Mouse (Mus musculus) A20 (cell line): ENCODE results near the gene Cald1.

Source experiments
- DNase-seq: peaks from one replicate; pipeline ENCODE4 v3.0.0-alpha.2; 2011; ENCODE audit warnings: low read depth, low spot score

The Cald1 gene

GRCm38 (mm10) chr6:34754448-34754847 lies 156.1 kb downstream of the Cald1 start:
- peak; percentile 70 for DNase-seq

DNA sequence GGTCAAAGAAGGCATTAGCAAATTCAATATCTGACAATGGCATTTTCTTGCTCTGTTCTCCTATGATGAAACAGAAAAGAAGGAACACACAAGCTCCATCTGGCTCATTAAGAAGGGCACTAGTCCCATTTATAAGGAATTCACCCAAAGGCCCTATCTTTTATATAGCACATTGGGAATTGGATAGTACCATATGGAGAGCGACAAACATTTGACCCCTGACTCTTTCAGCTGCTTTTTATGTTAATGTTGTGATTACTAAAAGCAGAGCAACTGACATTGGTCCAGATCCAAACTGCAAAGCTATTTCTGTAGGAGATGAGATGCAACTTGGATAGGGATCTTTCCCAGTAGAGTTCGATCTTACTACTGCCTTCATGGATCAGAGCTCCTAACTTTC lies 160.0 kb downstream of the Cald1 start:
- no peak for DNase-seq

DNA sequence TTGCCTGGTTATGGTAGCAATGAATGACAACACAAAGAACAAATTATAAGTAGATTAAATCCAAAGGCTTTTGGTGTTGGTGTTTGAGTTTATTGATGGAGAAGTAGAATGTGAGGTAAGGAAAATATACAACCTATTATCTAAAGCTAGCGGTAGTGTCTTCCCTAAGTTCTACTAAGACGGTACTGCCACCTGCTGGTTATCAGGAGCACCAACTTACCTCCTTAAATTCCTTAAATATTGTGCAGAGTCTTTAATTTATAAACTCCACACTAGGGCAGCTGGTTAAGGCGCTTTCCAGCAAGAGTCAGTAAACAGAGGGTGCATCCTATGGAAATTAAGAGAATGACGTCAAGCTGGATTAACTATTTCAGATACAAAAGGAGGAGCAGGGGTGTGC lies 161.7 kb downstream of the Cald1 start:
- peak; percentile 66 for DNase-seq

DNA sequence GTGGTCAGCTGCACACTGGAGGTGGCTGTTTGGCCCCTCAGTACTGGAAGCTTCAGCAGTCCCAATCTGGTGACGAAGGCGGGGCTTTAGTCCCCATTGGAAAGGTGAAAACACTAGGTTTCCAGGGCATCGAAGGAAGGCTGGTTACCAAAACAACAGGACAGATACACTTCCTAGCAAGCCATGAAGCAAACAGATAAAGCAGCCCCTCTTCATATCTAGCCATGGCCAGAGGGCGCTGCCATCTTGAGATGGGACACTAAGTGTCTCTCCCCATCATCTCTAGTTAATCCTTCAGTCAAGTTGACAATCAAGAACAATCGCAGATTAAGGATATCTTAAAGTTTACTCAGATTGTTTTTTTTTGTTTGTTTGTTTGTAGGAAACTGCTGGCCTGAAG lies 167.4 kb downstream of the Cald1 start:
- DNase-seq = no peak

- DNase-seq = no peak
Observed at GRCm38 (mm10) chr6:34769984-34770383, 171.7 kb downstream of the Cald1 start.

DNA sequence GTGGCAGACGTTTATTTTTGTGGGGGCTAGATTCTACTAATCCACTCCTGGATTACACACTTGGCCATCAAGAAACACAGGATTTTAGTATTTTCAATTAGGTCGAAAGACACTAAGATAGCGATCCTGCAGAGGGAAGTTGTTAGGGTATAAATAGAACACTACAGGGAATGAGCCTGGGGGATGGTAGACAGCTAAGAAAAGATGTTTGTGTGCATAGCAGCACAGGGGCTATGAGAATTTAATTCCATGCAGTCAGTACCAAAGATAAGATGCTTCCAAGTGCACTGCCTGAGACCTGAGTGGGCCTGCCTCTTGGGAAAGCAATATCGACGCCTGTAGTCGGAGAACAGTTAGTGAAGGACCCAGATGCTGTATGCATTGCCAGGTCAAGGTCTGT lies 172.2 kb downstream of the Cald1 start:
- no peak for DNase-seq

DNA sequence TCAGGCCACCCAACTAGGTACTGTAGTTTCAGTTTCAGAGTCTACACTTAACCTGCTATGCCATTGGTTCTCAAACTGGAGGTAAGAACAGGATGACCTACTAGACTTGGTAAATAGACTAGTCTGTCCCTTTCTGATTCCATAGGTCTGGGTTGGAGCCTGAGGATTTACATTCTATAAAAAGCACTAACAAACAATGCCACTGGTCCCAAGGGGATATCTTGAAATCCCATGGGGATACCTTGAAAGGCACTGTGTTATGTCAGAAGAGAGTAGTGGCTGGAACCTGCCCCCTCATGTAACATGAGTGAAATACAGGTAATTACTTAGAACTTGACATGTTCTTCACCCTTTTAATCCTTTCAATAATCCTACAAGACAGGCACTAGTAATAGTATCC lies 178.1 kb downstream of the Cald1 start:
- DNase-seq = peak; percentile 42

DNA sequence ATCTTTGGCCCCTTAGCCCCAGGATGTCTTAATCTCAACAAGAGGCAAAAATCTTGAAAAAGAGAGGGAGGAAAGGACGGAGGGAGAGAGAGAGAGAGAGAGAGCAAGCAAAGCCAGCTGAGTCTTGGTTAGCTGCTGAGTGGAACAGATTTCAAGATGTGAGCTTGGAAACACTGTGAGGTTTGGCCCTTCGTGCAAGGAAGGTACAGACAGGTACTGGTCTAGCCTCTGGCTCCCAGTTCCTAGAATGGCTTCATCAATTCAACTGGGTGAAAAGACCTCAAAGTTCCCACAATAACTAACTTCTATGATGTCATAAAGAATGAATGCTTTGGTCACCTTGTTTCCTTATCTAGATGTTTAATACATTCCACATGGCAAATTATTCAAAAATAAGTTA lies 178.8 kb downstream of the Cald1 start:
- DNase-seq = no peak

- peak; percentile 32 for DNase-seq
Observed at GRCm38 (mm10) chr6:34777981-34778668, 179.8 kb downstream of the Cald1 start.

GRCm38 (mm10) chr6:34780231-34780942 lies 182.1 kb downstream of the Cald1 start, which contains the start of gene Agbl3:
Gene Agbl3, plus strand, starts transcription at chr6:34780432.
- DNase-seq = peak; percentile 98

GRCm38 (mm10) chr6:34780943-34781289 lies 182.6 kb downstream of the Cald1 start:
- DNase-seq = no peak

DNA sequence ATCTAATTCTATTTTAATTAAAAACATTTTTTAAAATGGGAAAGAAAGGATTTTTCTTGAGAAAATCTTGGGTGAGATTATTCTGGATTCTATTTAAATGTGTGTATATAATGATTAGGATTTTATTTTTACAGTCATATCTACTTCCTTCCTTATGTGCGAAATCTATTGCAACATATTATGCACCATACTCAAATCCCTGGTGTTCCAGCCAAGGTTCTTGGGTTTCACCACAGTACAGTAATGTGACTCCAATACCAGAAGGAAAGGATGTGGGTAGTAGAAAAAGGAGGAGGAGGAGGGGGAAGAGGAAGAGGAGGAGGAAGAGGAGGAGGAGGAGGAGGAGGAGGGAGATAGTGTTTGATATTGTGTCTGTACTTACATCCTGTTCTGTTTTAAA lies 184.2 kb downstream of the Cald1 start:
- no peak for DNase-seq

DNA sequence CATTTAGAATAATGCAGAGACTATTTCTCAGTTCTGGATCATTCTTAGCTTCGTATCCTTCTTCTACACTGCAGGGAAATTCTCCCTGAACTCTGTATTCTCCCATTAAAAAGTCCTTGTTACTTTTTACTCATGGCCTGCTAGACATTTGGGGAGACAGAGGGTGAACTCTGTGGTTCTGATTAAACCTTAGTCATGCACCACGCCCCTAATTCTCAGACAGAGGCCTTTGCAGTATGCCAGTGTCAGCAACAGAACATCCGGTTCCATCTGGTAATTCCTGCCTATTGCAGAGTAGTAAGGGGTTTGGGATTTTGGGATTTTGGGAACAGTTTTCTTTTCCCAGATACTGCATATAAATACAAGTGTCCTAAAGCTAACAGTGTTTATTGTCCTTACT lies 198.6 kb downstream of the Cald1 start:
- no peak for DNase-seq

GRCm38 (mm10) chr6:34797887-34798286 lies 199.6 kb downstream of the Cald1 start:
- no peak for DNase-seq

DNA sequence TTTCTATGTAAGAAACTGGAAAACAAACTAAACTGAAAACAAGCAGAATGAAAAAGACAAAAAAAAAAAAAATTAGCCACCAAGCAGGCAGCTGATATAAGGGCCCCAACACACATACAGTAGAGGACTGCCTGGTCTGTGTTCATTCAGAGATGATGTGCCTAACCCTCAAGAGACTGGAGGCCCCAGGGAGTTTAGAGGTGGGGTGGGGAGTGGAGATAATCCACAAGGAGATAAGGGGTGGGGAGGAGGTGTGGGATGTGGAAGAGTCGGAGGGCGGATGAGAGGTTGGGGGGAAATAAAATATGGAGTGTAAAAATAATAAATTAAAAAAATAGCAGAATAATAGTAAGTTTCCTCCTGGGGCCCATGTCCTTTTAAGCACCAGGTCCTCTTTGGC lies 207.3 kb downstream of the Cald1 start:
- DNase-seq = no peak

DNA sequence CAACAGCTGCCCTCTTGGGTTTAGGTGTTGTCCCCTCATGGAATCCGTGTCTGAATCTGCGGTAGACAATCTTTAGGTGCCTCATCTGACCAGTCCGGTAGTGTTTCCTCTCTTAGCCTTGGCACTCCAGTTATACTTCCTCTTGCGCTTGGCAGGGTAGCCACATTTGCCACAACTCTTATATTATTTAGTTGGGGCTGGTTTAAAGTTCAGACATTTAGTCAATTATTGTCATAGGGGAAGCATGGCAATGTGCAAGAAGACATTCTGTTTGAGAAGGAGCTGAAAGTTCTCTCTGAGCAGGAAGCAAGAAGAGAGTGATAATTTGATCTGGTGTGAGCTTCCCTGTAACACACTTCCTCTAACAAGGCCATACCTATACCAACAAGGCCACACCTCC lies 212.4 kb downstream of the Cald1 start:
- peak; percentile 12 for DNase-seq

GRCm38 (mm10) chr6:34824406-34824805 lies 226.1 kb downstream of the Cald1 start:
- no peak for DNase-seq
